Mouse (Mus musculus) embryonic facial prominence, embryonic 15.5 days (tissue): ENCODE measurements at regions not wholly inside any gene's neighbourhood (a gene's known extent, or its start where the extent isn't known, plus 50 kb on each side); places are given as distances from the start of the nearest gene placed in this dataset.

Experiments
- ATAC-seq: fragments of 200-750 bp; cut with Nextera tagmentation; 2 replicates; pipeline ENCODE4 v1.8.0; 2017; ENCODE audit warnings: low read depth, moderate TSS enrichment; ENCODE audit not compliant: insufficient number of reproducible peaks, low FRiP score, low TSS enrichment
- H3K27ac ChIP-seq: fragments of 300-500 bp; sonication (generic); replicated peaks from 2 replicates; pipeline ENCODE4 v1.5.1; 2015; ENCODE audit warnings: mild to moderate bottlenecking, inconsistent platforms
- H3K27me3 ChIP-seq: fragments of 300-500 bp; sonication (generic); 2 replicates; pipeline ENCODE4 v1.6.1; 2015; ENCODE audit warnings: inconsistent platforms
- H3K36me3 ChIP-seq: fragments of 300-500 bp; sonication (generic); 2 replicates; pipeline ENCODE4 v1.6.1; 2015; ENCODE audit warnings: mild to moderate bottlenecking, inconsistent platforms
- H3K4me1 ChIP-seq: fragments of 300-500 bp; sonication (generic); 2 replicates; pipeline ENCODE4 v1.6.1; 2015; ENCODE audit warnings: inconsistent platforms
- H3K4me2 ChIP-seq: fragments of 300-500 bp; sonication (generic); replicated peaks from 2 replicates; pipeline ENCODE4 v1.6.1; 2015; ENCODE audit warnings: mild to moderate bottlenecking, inconsistent platforms
- H3K4me3 ChIP-seq: fragments of 300-500 bp; sonication (generic); replicated peaks from 2 replicates; pipeline ENCODE4 v1.5.1; 2015; ENCODE audit warnings: mild to moderate bottlenecking, inconsistent platforms
- H3K9ac ChIP-seq: fragments of 300-500 bp; sonication (generic); 2 replicates; pipeline ENCODE4 v1.6.1; 2015; ENCODE audit warnings: inconsistent platforms
- H3K9me3 ChIP-seq: fragments of 300-500 bp; sonication (generic); replicated peaks from 2 replicates; pipeline ENCODE4 v1.6.1; 2016; ENCODE audit warnings: inconsistent platforms
- WGBS: fragments of 180-500 bp; shearing (Covaris S2); methylation state at CpG from one replicate; pipeline ENCODE4 v1.1.7; 2015; 5-methylcytosine and 5-hydroxymethylcytosine counted together

DNA sequence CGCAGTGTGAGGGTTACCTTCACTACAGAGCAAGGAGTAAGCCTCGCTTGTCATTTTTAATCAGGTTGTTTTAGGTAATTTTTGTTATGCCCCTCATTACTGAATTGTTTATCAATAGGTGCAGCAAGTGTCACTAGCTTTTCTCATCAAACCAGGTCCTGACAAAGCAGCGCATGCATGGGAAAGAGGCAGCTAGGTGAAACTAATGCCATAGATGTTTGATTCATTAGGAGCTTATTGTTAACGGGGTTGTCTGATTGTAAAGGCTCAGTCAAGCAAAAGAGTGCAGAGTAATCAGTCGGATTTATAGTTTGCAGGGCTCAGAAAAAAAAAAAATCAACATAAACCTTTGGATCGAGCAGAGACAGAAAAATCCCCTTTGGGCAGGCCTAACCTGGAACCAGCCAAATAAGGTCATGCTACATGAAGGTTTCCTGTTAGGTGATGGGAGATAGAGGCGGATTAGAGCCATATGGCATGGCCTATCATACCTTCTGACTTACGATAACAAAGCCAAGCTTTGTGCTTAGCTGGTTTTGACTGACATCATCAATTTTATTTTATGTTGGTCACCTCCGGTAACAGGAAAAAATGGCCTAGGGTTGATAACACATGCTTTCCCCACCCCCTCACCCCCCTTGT is 52.4 kb upstream of the Zeb2 start:
- no peak for ATAC-seq
- no peak overlapping the region for H3K4me2 ChIP-seq
- H3K4me1 ChIP-seq, result no peaks in the 10 kb centered on the region

DNA sequence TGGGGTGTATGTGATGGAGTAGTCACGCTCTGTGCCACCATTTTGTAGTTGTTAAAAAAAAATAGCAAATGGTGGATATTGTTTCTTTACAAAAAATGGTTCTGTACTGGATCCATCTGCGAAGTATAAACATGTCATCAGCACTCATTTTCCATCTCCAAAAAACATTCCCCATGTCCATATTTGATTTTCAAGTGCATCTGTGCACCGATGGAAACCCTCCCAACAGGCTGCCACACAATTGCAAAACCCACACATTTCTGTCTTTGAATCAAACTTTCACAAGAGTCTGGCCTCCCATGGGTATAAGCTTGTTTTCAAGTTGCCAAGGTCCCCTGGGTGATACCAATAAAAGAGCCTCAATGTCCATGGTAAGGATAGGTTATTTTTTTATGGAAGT is 51.4 kb upstream of the Zeb2 start:
- no peaks in the 10 kb centered on the region for H3K27me3 ChIP-seq
- H3K9me3 ChIP-seq, result no peaks in the 10 kb centered on the region
- no peaks in the 10 kb centered on the region for H3K4me1 ChIP-seq
- H3K9ac ChIP-seq, result no peak overlapping the region
- H3K4me2 ChIP-seq, result no peak overlapping the region
- ATAC-seq, result no peak
- H3K4me3 ChIP-seq, result no peak overlapping the region
- no peak overlapping the region for H3K27ac ChIP-seq
- 83% methylated on average over 3 of the region's 3 CpGs for WGBS
- no peaks in the 10 kb centered on the region for H3K36me3 ChIP-seq

More for the DNA sequence above, 52.4 kb upstream of the Zeb2 start:
- H3K9ac ChIP-seq, result no peak overlapping the region
- 47% methylated on average over 9 of the region's 9 CpGs for WGBS
- H3K36me3 ChIP-seq, result no peaks in the 10 kb centered on the region
- H3K27me3 ChIP-seq, result no peaks in the 10 kb centered on the region
- H3K4me3 ChIP-seq, result no peak overlapping the region
- no peak overlapping the region for H3K27ac ChIP-seq
- no peaks in the 10 kb centered on the region for H3K9me3 ChIP-seq
